Mouse (Mus musculus) CD8-positive naive resting alpha-beta T cell, adult 2 months (primary cell): ENCODE measurements around the gene Nans.

Source experiments
- DNase-seq, 2 experiments: peaks; one replicate each; pipeline ENCODE4 v3.0.0; 2022; ENCODE audit warnings: low read depth in 2 of 2, low spot score in 2 of 2

Nans gene

DNA sequence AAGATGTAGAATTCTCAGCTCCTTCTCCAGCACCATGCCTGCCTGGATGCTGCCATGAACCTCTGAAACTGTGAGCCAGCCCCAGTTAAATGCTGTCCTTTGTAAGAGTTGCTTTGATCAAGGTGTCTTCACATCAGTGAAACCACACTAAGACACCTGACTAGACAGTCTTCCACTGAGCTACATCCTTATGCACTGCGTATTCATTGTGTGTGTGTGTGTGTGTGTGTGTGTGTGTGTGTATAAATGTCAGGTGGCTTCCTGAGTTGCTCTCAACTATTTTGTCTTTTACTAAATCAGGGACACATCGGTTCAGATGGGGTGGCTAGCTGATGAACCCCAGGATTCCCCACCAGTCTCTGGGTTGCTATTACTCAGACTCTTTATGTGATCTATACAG lies 10.0 kb upstream of the Nans start:
- DNase-seq, result peak in 1 of 2 experiments; percentile 28

DNA sequence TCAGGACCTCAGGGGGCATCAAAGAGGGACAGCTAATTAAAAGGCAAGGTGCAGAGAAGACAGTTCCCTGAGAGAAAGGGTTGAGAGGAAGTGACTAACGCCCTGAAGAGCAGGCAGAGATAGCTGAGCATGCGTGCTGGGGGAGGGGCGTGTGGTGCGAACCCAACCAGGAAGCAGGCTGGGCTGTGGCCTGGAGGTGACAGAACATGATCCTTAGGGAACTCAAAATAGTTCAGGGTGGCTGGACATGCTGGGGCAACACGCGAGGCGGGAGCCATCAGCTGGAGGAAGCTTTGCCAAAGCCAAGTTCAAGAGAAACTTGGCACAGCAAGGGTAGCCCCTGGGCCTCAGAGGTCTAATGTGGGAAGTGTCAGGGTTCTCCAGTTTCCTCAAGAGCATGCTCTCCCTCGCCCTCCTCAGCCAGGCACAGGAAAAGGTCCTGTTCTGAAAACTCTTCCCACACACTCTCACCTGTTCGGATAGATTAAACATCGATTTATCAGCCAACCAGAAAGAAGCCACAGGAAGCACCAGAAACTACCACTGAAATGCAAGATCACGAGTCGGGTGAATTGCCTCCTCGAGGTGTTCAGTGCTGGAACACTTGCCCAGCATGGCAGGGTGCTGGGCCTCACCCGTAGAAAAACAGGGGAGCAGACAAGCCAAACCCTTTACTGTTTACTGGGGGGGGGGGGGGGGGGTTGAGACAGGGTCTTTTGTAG lies 3.2 kb upstream of the Nans start:
- DNase-seq, result peak; percentile 54 to 71

DNA sequence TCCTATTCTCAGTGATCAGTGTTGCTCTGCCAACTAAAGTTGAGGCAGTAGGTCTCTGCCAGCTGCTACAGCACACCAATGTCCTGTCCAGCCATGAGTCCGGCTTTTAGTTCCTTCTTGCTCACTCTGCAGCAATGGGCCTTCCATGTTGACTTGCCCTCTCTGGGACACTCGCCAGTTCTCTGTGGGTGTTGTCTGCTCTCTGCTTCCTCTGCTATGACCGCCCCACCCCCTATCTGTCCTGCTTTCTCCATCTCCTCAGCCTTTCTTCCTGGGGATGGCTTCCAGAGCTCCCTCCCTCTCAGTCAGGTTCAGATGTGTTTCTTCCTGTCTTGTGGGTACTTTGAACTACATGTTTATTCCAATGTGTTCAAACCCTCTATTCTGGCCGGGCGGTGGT lies 1.7 kb upstream of the Nans start:
- DNase-seq, result no peak

DNA sequence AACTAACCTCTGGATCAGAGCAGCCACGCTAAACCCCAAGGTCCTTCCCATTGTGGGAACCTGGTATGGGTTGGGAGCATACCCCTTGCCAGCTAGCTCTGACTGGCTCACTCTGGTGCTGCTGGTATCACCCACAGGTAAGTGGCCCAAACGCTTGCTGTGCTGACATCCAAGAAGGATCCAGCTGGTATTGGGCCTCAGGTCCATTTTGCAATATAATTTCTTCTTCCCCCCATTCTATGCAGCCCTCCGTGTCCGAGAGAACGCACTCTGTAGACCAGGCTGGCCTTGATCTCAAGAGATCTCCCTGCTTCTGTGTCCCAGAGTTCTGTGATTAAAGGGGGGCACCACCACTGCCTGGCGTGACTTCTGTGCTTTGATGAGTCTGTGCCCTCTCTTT lies 4.0 kb downstream of the Nans start:
- DNase-seq, result no peak

DNA sequence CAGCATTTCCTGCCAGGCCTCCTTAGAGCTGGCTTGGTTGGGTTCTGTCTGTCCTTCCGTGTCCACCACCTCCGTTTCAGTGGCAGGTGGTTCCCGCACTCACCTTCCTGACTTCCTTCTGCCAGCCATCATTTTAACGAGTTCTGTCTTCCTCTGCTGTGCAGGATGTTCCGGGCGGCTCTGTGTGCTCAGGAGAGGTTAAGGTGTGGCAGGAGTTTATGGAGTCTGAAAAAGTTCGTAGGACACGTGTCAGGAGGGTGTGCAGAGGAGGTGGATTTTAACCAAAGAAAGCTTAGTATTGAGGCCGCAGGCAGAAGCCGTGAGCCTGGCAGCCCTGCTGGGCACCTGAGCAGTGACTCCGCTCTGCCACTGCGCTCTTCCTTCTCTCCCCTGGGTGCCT lies 6.5 kb downstream of the Nans start:
- DNase-seq, result no peak

DNA sequence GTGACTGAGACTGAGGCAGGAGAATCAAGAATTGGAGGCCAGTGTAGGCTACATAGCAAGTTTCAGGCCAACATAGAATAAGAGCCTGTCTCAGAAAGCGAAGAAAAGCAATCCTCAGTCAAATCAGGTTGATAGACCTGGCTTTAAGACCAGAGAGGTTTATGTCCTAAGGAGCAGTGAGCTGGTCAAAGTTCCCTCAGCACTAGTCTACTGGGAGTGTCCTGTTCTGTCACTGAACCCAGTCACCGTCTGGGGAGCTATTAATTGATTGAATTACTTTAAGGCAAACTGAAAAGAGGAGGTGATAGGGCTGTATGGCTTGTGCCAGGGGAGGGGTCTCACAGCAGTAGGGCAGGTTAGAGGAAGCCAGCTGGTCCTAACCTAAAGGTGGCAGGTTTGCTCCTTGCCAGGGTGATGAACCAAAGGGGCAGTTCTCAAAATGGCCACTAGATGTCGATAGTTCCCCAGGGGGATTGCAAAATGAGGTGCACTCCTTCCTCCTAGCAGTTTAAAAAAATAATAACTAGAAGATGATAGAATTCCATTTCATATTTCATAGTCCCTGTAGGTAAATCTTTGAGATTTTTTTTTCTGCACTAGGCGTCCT lies 8.3 kb downstream of the Nans start:
- peak; percentile 79 to 87 for DNase-seq

DNA sequence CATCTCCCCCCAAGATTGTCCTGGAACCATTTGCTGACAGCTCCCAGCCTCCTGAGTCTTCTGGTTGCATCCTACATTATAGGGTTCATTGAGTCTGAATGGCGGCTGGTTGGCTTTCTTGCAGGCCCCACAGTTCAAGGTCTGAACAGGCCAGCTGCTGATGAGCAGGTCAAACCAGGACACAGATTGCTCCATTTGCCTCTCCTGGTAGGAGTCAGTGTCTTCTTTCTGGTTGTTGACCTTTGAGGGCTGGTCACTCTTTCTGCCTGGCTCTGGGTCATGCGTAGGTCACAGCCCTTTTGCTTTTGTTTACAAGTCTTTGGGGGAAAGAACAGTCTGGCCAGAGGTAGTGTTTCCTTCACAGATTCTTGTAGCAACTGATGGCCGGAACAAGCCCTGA lies 9.5 kb downstream of the Nans start:
- no peak for DNase-seq

DNA sequence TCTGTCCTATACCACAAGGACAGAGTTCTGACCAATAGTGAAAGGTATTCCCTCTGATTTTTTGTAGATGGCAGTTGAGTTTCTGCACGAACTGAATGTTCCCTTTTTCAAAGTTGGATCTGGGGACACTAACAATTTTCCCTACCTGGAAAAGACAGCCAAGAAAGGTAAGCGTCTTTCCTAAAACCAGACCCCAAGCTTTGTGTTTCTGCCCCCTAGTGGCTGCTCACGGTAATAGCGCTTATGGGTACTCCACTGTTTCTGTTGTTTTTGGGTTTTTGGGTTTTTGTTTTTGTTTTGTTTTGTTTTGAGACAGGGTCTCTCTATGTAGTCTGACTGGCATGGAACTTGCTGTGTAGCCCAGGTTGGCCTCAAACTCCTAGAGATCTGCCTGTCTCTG lies 9.9 kb downstream of the Nans start:
- peak in 1 of 2 experiments; percentile 47 for DNase-seq

DNA sequence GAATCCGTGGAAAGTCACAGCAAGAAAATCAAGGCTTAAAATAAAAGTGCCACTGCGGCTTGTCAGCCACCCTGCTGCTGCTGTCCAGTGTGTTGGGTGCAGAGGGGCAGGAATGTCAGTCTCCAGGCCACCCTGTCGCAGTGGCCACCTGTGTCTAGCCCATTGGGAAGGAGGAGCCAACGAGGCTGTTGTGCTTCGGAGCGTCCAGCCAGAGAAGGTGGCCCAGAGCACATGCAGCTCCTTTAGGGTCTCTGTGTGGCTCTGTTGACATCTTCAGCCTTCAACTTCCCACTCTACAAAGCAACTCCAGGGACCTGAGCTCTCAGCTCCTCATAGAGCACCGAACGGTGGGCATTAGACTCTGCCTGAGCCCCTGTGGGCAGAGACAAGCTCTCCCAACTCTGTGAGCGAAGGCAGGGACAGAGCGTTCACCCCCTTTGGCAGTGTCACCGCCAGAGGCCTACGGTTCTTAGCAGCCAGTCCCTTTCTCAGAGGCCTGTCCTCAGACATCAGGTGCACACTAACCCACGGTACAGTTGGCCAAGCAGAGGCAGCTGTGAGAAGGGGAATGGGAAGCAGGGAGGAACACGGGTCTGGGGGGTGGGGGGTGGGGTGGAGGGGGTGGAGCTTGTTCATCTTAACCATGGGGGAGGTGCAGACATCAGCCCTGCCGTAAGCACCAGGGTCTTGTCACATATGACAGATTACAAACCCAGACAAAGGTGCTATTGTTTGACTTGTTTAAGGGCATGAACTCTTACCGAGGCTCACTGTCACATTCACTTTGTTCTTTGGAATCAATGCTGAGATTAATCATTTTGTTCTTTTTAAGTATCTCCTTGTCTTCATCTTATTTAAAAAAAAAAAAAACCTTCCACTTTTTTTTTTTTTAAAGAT lies 13.8 kb downstream of the Nans start:
- DNase-seq, result no peak

DNA sequence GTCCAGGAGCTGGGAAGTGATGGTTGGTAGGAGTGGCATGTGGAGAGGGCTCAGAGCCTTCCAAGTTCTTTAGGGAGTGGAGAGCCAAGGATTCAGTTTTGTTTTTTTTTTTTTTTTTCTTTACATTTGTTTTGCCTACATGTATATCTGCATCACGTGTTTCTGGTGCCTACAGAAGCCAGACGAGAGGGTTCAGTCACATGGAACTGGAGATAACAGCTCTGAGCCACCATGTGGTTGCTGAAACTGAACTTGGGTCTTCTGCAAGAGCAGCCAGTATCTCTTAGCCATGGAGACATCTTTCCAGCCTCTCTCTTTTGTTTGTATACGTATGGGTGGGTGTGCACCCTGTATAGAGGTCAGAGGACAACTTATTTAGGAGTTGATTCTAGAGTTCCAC lies 14.8 kb downstream of the Nans start:
- no peak for DNase-seq

DNA sequence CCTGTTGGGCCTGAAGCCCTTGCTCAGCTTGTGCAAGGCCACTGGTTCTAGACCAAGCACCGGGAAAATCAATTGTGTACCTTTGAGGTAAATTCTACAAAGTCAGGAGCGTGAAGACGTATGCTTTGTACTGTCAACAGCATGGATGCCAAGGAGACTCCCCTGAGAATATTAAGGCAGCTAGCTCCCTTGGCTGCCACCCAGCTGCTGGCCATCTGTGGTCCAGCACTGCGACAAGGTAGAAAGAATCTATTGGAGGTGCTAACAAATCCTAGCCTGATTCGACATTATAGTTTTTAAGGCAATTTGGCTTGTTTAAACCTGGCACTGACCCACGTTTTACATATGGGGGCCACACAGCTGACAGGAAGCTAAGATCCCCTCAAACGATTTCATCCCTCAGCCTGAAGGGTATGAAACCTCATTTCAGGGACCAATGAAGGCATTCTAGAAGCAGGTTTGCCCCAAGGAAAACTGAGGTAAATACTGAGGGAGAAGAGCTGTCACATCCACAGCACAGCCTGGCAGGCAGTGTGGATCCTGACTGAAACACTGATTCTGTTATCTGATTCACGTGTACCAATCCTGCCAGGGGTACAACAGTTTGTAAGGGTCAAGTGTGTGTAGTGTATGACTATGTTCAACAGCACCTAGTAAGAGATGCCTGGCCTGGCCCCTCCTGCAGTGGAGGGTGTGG lies 16.5 kb downstream of the Nans start:
- DNase-seq, result no peak

DNA sequence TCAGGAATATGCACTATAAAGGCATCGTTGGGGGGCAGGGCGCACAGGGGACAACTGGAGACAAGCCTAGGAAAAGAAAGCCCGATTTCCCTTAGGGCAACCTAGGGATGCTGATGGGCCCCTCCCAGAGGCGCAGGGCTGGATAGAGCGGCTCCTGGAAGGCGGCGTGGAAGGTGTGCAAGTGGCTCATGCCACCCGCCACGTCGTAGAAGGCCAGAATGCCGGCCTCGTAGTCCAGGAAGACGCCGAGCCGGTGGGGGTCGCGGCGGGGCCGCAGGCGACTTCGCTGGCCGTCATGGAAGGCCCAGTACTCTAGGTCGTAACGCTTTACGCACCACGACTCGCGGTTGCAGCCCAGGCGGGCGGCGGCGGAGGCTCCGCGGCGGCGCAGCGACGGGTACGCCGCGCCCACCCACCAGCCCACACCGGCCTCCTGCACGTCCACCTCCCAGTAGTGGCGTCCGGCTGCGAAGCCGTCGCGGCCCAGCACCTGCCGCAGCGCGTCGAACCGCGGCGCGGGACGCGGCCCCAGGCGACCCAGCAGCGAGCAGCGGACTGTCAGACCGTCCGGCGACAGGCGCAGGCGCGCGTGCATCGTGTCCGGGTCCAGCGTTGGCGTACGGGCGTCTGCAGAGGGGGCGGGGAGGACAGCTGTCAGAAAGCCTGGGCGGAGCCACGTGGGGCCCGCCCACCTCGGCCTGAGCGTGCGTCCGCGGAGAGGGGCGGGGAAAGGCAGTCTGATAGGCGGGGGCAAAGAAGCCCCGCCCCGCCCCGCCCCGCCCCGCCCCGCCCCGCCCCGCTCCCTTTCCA lies 18.0 kb downstream of the Nans start:
- peak; percentile 70 to 74 for DNase-seq

DNA sequence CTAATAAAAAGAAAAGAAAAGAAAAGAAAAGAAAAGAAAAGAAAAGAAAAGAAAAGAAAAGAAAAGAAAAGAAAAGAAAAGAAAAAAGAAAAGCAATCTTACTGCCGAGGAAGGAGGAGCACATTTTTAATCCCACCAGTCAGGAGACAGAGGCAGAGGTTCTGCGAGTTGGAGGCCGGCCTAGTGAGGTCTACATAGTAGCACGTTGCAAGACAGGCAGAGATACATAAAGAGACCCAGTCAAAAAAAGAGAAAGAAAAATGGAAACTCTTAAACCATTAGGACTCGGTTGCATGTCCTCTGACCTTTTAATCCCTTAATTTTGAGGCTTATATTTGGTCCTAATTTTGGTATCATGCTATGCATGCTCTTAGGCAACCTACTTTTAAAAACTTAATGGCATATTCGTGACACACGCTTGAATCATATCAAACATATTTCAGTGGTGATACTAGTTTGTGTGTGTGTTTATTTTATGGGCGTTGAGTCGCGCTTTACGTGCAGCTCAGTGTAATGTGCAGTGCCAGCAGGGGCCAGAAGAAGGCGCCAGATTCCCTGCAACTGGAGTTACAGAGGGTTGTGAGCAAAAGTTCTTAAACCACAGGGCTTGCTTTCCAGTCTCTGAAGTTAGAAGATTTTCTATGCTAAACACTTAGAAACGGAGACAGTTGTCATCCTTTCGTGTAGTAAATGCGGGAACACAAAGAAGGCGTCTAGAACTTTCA lies 18.9 kb downstream of the Nans start:
- DNase-seq, result peak; percentile 83 to 93

DNA sequence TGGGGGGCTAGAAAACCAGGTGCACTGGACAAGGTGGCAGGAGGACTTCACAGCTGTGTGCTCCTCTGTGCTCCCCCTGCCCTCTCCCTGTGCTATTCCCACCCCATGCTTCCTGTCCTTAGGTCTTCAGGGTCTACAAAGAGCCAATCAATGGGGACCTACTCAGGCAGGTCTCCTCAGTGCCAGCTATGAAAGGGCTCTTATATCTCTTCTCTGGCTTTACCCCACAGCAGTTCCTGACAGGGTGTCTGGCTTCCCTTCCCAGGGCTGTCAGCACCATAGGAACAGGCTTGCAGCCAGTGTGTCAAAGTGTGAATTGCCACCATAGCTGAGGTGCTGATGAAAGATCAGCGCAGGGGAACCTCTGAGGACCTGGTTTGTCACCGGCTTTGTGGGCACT lies 31.4 kb downstream of the Nans start:
- DNase-seq, result no peak

DNA sequence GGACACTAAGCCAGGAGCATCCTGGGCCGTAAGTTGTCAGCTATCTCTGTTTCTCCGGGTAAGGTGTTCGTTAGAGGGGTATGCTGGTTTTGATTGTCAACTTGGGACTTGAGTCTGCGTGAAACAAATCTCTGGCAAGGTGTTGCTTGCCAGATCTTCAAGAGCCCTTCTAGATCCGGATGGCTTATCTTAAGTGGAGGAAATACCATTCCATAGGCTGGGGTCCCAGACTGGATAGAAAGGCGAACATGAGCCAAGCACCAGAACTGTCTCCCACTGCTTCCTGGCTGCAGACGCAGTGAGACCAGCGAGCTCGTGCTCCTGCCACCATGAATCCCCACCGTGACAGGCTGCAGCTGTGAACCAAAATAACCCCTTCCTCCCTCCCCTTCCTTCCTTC lies 32.4 kb downstream of the Nans start:
- no peak for DNase-seq

DNA sequence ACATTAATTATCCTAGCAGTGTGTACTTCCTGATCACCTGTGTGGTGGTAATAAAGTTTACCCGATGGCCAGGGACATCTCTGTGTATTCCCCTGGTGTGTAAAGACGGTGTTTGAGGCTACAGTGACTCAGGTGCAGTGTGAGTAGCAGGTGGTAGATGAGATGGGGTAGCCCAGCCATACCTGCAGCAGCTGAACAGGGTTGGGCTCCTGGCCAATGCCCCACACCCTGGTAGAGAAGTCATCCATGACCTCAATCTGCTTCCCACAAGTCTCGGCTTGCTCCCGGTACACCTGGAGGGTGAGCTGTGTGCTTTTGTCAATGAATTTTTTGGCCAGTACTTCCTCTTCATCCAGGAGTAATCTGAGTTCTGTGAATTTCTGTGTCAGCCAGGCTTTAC lies 34.3 kb downstream of the Nans start:
- DNase-seq, result no peak

DNA sequence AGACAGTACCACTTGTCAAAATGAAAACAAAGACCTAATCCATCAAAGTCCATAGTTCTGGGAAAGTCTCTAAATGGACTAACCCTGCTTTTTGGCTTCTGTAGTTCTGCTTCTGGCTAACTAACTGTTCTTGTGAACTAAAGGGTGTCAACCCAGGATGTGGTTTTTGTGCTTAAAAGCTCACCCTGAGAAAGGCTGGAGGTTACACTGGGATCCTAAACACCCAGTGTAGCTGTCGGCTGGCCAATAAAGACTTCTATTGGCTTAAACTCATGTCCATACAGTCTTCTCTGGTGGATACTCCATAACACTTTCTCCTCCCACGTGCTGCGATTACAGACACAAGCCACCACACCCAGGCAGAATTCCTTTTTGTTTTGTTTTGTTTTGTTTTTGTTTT lies 37.2 kb downstream of the Nans start:
- no peak for DNase-seq

DNA sequence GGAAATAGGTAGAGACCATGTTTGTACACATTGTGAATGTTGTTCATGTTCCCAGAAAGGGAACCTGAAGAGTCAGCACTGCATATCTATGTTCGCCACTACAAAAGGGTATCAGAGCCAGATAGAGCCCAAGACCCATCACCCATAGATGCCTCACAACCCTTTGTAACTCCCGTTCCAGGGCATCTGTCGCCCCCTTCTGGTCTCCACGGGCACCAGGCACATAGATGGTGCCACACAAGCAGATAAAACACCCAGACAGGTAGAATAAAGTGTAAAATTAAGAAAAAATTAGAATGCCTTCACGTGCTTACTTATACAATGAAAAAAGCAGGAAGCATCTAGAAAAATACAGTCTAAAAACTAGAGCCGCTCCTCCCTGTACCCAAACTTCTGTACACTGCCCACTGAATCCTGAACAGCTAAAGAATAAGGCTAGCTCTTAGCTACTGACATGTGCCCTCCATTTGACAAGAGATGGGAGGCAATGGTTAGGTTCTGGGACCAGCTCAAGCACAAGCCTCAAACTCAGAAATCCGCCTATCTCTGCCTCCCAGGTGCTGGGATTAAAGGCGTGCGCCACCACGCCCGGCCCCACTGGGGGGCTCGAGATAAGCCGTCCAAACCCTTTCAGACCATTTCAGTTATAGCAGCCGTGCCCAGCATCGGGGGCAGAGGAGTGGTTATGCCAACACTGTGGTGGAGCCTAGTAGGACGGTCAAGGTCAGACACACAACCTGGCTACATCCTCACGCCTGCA lies 37.9 kb downstream of the Nans start:
- no peak for DNase-seq

DNA sequence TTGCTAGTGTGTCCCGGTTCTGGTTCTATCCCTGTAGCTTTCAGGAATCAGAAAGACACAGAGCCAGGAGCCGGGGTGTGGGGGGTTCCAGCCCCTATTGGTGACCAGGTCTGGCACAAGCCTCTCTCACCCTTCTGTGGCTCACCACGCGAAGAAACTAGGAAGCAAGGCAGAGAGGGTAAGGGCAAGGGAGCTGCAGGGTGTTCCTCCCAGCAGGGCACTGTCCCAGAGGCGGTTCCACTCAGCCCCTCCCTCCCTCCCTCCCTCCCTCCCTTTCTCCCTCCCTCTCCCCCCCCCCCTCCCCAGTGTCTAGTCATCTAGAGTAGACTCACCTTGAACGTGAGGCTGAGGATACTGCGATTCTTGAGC lies 38.5 kb downstream of the Nans start:
- no peak for DNase-seq
